Mouse (Mus musculus) c-Kit-positive CD71-positive TER-119-positive erythroid progenitor cells, embryonic 14.5 days (primary cell): ENCODE measurements around the gene Ube2s.

Source experiments
- DNase-seq: peaks from one replicate; pipeline ENCODE4 v3.0.0-alpha.2; 2013; ENCODE audit warnings: low spot score

Gene Ube2s

GRCm38 (mm10) chr7:4776861-4777830, 35.2 kb downstream of the Ube2s start:
- no peak for DNase-seq

- no peak for DNase-seq
Observed at GRCm38 (mm10) chr7:4776131-4776530, 36.3 kb downstream of the Ube2s start.

- DNase-seq: no peak
Observed at GRCm38 (mm10) chr7:4771202-4771601, 41.2 kb downstream of the Ube2s start, which contains the start of gene Fam71e2. Fam71e2 (minus strand) TSS chr7:4771302.

- DNase-seq: no peak
Observed at GRCm38 (mm10) chr7:4764946-4765710, 47.3 kb downstream of the Ube2s start.

GRCm38 (mm10) chr7:4759670-4760069, 52.7 kb downstream of the Ube2s start:
- no peak for DNase-seq

GRCm38 (mm10) chr7:4752821-4753570, 59.4 kb downstream of the Ube2s start, which contains the start of gene Cox6b2:
Cox6b2 (minus strand) TSS chr7:4753094.
- DNase-seq: peak; percentile 91

GRCm38 (mm10) chr7:4751971-4752820, 60.2 kb downstream of the Ube2s start:
- DNase-seq: peak; percentile 83

GRCm38 (mm10) chr7:4749169-4749568, 63.2 kb downstream of the Ube2s start:
- no peak for DNase-seq

- no peak for DNase-seq
Observed at GRCm38 (mm10) chr7:4748321-4748720, 64.1 kb downstream of the Ube2s start.

GRCm38 (mm10) chr7:4747156-4747899, 65.1 kb downstream of the Ube2s start:
- peak; percentile 83 for DNase-seq

GRCm38 (mm10) chr7:4746326-4746980, 65.9 kb downstream of the Ube2s start:
- DNase-seq: no peak

- DNase-seq: no peak
Observed at GRCm38 (mm10) chr7:4744886-4745285, 67.5 kb downstream of the Ube2s start.
